Comparison of ENCODE assay signal across 9 mouse cellular contexts in genomic region chr3:27690030-27690429, GRCm38 (mm10). TPM values are rescaled to one million over a fixed set of nuclear protein-coding genes. Genes with fewer than 3 reads are reported as not detected.
DNase-seq lines count a peak whose midpoint lies in the region; ATAC-seq and TF ChIP-seq lines count a peak whose summit lies in the region.
"Had no signal": no experiment of that assay in that cellular context is flagged by ENCODE, and none has a peak within 500 bp of the region (broad histone marks: within the 10 kb centered on the region; RNA-seq: fewer than 3 reads in every experiment).

No protein-coding gene starts in this region.

- H3K9ac ChIP-seq in limb, embryonic 14.5 days (ENCODE audit: low read depth, low read length, severe bottlenecking): no peak overlapping the region
- H3K9ac ChIP-seq in kidney, embryonic 14.5 days (ENCODE audit: low read depth, low read length): no peak overlapping the region
- H3K9ac ChIP-seq: limb, embryonic 13.5 days had no signal

- DNase-seq in limb, embryonic 14.5 days (ENCODE audit: low spot score): peak; percentile 63
- no peak for DNase-seq in limb, embryonic 10.5 days (ENCODE audit: low spot score)
- DNase-seq in adrenal gland, postnatal 25 days: peak; percentile 63
- DNase-seq in heart, adult 18-20 months: peak; percentile 89 to 92
- DNase-seq in lung, postnatal 36 days: peak; percentile 95
- DNase-seq in urinary bladder, postnatal 25 days (ENCODE audit: low spot score): peak; percentile 71
- no peak for DNase-seq in thymus, adult 2 months

- no peak for ATAC-seq in limb, embryonic 14.5 days (ENCODE audit: low FRiP score, low read depth)
- ATAC-seq in kidney, embryonic 14.5 days (ENCODE audit: low FRiP score, low TSS enrichment): peak; percentile 58

- H3K4me2 ChIP-seq in limb, embryonic 14.5 days (replicated peaks; ENCODE audit: low read depth, low read length, severe bottlenecking): no peak overlapping the region
- H3K4me2 ChIP-seq in kidney, embryonic 14.5 days (replicated peaks; ENCODE audit: low read depth, low read length): no peak overlapping the region; the same call in 1 of the 2 replicates
- H3K4me2 ChIP-seq: limb, embryonic 13.5 days had no signal

- 60% methylated on average over 6 of the region's 6 CpGs for WGBS in limb, embryonic 14.5 days
- 85% methylated on average over 6 of the region's 6 CpGs for WGBS in limb, embryonic 10.5 days
- WGBS in kidney, embryonic 14.5 days: 36% methylated on average over 6 of the region's 6 CpGs
- WGBS in thymus, adult 2 months: 43% methylated on average over 6 of the region's 6 CpGs

- no peak for TF ChIP-seq CTCF in thymus, adult 2 months (IDR thresholded peaks at IDR 0.05; ENCODE audit: borderline replicate concordance, control insufficient read depth, extremely low read depth, insufficient read depth, low read length, poor library complexity)

- no peak overlapping the region for H3K27ac ChIP-seq in limb, embryonic 14.5 days (replicated peaks; ENCODE audit: low read depth, low read length)
- H3K27ac ChIP-seq in limb, embryonic 10.5 days: no peak overlapping the region
- H3K27ac ChIP-seq in kidney, embryonic 14.5 days (ENCODE audit: low read depth, low read length): peak overlapping the region; percentile 8; the same call in 1 of the 2 replicates
- no peak overlapping the region for H3K27ac ChIP-seq in thymus, adult 2 months (ENCODE audit: control insufficient read depth, insufficient read depth, low read length)
- H3K27ac ChIP-seq: limb, embryonic 13.5 days had no signal

- H3K36me3 ChIP-seq in limb, embryonic 14.5 days (ENCODE audit: control insufficient read depth, insufficient read depth, low read length): peaks cover 4% of the 10 kb centered on the region; the same call in 1 of the 2 replicates
- H3K36me3 ChIP-seq in limb, embryonic 10.5 days: no peaks in the 10 kb centered on the region
- no peaks in the 10 kb centered on the region for H3K36me3 ChIP-seq in kidney, embryonic 14.5 days (ENCODE audit: control insufficient read depth, insufficient read depth, low read length)
- no peaks in the 10 kb centered on the region for H3K36me3 ChIP-seq in thymus, adult 2 months (ENCODE audit: control insufficient read depth, insufficient read depth, low read length)

- H3K9me3 ChIP-seq in limb, embryonic 14.5 days (ENCODE audit: control insufficient read depth, low read length): no peaks in the 10 kb centered on the region
- no peaks in the 10 kb centered on the region for H3K9me3 ChIP-seq in limb, embryonic 10.5 days (replicated peaks)
- H3K9me3 ChIP-seq in kidney, embryonic 14.5 days (ENCODE audit: control insufficient read depth, low read length): no peaks in the 10 kb centered on the region; the same call in 1 of the 2 replicates

- no peak overlapping the region for H3K4me3 ChIP-seq in limb, embryonic 14.5 days (replicated peaks; ENCODE audit: low read length)
- H3K4me3 ChIP-seq in limb, embryonic 10.5 days: no peak overlapping the region
- no peak overlapping the region for H3K4me3 ChIP-seq in kidney, embryonic 14.5 days (ENCODE audit: low read length)
- no peak overlapping the region for H3K4me3 ChIP-seq in thymus, adult 2 months (ENCODE audit: control insufficient read depth, insufficient read depth, low read length)
- H3K4me3 ChIP-seq: limb, embryonic 13.5 days had no signal

- H3K27me3 ChIP-seq in limb, embryonic 14.5 days (ENCODE audit: control insufficient read depth, insufficient read depth, low read length): no peaks in the 10 kb centered on the region
- H3K27me3 ChIP-seq in limb, embryonic 10.5 days (ENCODE audit: low read depth, poor library complexity, severe bottlenecking): no peaks in the 10 kb centered on the region
- no peaks in the 10 kb centered on the region for H3K27me3 ChIP-seq in kidney, embryonic 14.5 days (ENCODE audit: control insufficient read depth, insufficient read depth, low read length)
- H3K27me3 ChIP-seq in thymus, adult 2 months (ENCODE audit: control insufficient read depth, insufficient read depth, low read length): no peaks in the 10 kb centered on the region
- H3K27me3 ChIP-seq: limb, embryonic 13.5 days had no signal

- peaks cover 23% of the 10 kb centered on the region for H3K4me1 ChIP-seq in limb, embryonic 14.5 days (ENCODE audit: control insufficient read depth, insufficient read depth, low read length)
- peaks cover 14% of the 10 kb centered on the region for H3K4me1 ChIP-seq in limb, embryonic 10.5 days
- H3K4me1 ChIP-seq in kidney, embryonic 14.5 days (ENCODE audit: control insufficient read depth, insufficient read depth, low read length): peaks cover 29% of the 10 kb centered on the region
- H3K4me1 ChIP-seq in thymus, adult 2 months (replicated peaks; ENCODE audit: control insufficient read depth, insufficient read depth, low read length): no peaks in the 10 kb centered on the region

- TF ChIP-seq POLR2A in limb, embryonic 14.5 days (IDR thresholded peaks at IDR 0.05; ENCODE audit: borderline replicate concordance, extremely low read depth, insufficient read depth, insufficient read length): no peak
- no peak for TF ChIP-seq POLR2A in thymus, adult 2 months (IDR thresholded peaks at IDR 0.05; ENCODE audit: control insufficient read depth, extremely low read depth, insufficient read depth, low read length, poor library complexity)

RNA-seq across cellular contexts. Expression of gene Fndc3b, which starts 21.1 kb away (rescaled TPM):
- 39.6 and 44.8 TPM in 2 replicates for polyA plus RNA-seq in limb, embryonic 14.5 days (2012; rRNA removed)
- polyA plus RNA-seq in limb, embryonic 14.5 days (2014; fragmentation: Nextera tagmentation; extraction: Ambion mirVana): 41.3 and 41.6 TPM in 2 replicates
- polyA plus RNA-seq in limb, embryonic 10.5 days (2016; fragmentation: Nextera tagmentation; extraction: Ambion mirVana): 8.5 and 9.7 TPM in 2 replicates
- 107 and 113 TPM in 2 replicates for total RNA-seq in adrenal gland, postnatal 25 days (2021)
- 10 to 100 TPM; 49.0 to 50.5 TPM for total RNA-seq in heart, adult 18-20 months (2021)
- 18.5 and 28.7 TPM in 2 replicates for polyA plus RNA-seq in kidney, embryonic 14.5 days (2014; fragmentation: Nextera tagmentation; extraction: Ambion mirVana)
- polyA plus RNA-seq in thymus, adult 2 months (2012; rRNA removed): 3.8 and 4.7 TPM in 2 replicates

Comparison
In these comparisons a context has a peak if more than half of its experiments do, and no peak if none do; other contexts are left out.
1. DNase-seq: peak in limb, embryonic 14.5 days (single experiment), adrenal gland, postnatal 25 days (single experiment), heart, adult 18-20 months (2 of 2), lung, postnatal 36 days (single experiment) and urinary bladder, postnatal 25 days (single experiment); none in limb, embryonic 10.5 days (single experiment) and thymus, adult 2 months (single experiment).